Mouse (Mus musculus): ENCODE measurements around the gene Ccm2l. TPM values are rescaled to one million over a fixed set of nuclear protein-coding genes. Genes with fewer than 3 reads are reported as not detected.

Ccm2l gene
- polyA plus RNA-seq, 1 experiment from 2014 or later, result 0.89 TPM

DNA sequence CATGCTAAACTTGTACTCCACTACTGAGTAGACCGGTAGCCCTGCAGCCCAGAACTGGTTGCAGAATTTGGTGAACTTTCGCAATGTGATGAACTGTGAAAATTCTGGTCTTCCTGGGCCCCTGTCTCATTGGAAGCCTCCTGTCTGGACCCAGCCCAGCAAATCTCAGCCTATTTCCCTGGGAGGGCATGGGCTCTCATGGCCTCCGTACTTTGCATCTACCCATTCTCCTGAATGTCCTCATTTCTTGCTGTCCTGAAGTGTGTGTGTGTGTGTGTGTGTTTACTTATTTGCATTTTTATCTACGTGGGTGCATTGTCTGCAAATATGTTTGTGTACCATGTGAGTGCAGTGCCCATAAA is 15.8 kb upstream of the Ccm2l start:
- Histone ChIP-seq H3K9me3 (ENCODE audit: low read length) (no peaks in the 10 kb centered on the region), H3K4me2 (ENCODE audit: low read depth, low read length) (no peak overlapping the region), H3K27ac (ENCODE audit: low read depth) (no peak overlapping the region), H3K27me3 (ENCODE audit: insufficient read depth, low read length) (peaks cover 15% of the 10 kb centered on the region), H3K4me3 (ENCODE audit: low read depth, low read length) (no peak overlapping the region), H3K9ac (replicated peaks) (no peak overlapping the region), H3K36me3 (replicated peaks; ENCODE audit: insufficient read depth, low read length) (no peaks in the 10 kb centered on the region), H3K4me1 (ENCODE audit: insufficient read depth) (peaks cover 4% of the 10 kb centered on the region; the same call in 1 of the 2 replicates)
- 69% methylated on average over 4 of the region's 4 CpGs for WGBS (ENCODE audit: insufficient replicate concordance)
- TF ChIP-seq EP300 (IDR thresholded peaks at IDR 0.05; ENCODE audit: low read depth) (no peak), CTCF (IDR thresholded peaks at IDR 0.05; ENCODE audit: low read depth) (no peak)
- DNase-seq, result no peak
- ATAC-seq, result no peak

GRCm38 (mm10) chr2:153051095-153051494 is 14.7 kb upstream of the Ccm2l start:
- no peak overlapping the region for H3K4me2 ChIP-seq (ENCODE audit: low read depth, low read length)
- H3K36me3 ChIP-seq (replicated peaks; ENCODE audit: insufficient read depth, low read length), result no peaks in the 10 kb centered on the region
- ATAC-seq (no peak), DNase-seq (no peak)
- WGBS (ENCODE audit: insufficient replicate concordance), result 74% methylated on average over 6 of the region's 6 CpGs
- peaks cover 4% of the 10 kb centered on the region; the same call in 1 of the 2 replicates for H3K4me1 ChIP-seq (ENCODE audit: insufficient read depth)
- TF ChIP-seq EP300 (IDR thresholded peaks at IDR 0.05; ENCODE audit: low read depth) (no peak), CTCF (IDR thresholded peaks at IDR 0.05; ENCODE audit: low read depth) (no peak)
- H3K4me3 ChIP-seq (ENCODE audit: low read depth, low read length), result no peak overlapping the region
- no peaks in the 10 kb centered on the region for H3K9me3 ChIP-seq (ENCODE audit: low read length)
- H3K27ac ChIP-seq (ENCODE audit: low read depth), result no peak overlapping the region
- H3K9ac ChIP-seq (replicated peaks), result no peak overlapping the region
- H3K27me3 ChIP-seq (ENCODE audit: insufficient read depth, low read length), result peaks cover 15% of the 10 kb centered on the region

GRCm38 (mm10) chr2:153051537-153051936 is 14.2 kb upstream of the Ccm2l start:
- WGBS (ENCODE audit: insufficient replicate concordance), result 42% methylated on average over 9 of the region's 9 CpGs

DNA sequence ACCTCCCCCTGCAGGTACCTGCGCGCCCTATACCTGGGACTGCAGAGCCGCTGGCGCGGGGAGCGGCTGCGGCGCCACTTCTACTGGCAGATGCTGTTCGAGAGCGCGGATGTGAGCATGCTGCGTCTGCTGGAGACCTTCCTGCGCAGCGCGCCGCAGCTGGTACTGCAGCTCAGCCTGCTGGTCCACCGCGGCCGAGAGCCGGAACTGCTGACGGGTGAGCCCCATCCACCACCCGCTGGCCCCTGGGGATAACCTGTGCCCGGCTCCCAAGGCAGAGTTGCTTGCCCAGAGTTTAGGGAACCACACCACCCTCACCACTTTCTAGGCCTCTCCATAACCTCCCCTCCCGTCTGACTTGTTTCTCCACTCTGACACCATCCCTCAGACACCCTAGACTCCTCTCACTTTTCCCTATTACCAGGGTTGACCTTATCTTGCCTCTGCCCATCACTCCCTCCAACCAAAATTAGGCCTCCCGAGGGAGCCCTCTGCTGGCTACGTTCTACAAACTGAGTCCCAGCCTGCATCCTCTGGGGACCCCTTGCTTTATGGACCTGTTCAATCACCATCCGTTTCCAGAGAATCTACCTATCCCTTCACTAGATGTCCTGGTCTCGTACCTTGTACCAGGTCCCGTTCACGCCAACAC is 12.9 kb upstream of the Ccm2l start:
- Histone ChIP-seq H3K4me2 (ENCODE audit: low read depth, low read length) (peak overlapping the region; percentile 13; the same call in 1 of the 2 replicates), H3K4me3 (ENCODE audit: low read depth, low read length) (no peak overlapping the region), H3K9me3 (ENCODE audit: low read length) (no peaks in the 10 kb centered on the region), H3K27ac (ENCODE audit: low read depth) (no peak overlapping the region), H3K4me1 (ENCODE audit: insufficient read depth) (peaks cover 4% of the 10 kb centered on the region; the same call in 1 of the 2 replicates), H3K9ac (replicated peaks) (no peak overlapping the region), H3K36me3 (replicated peaks; ENCODE audit: insufficient read depth, low read length) (no peaks in the 10 kb centered on the region), H3K27me3 (ENCODE audit: insufficient read depth, low read length) (peaks cover 15% of the 10 kb centered on the region)
- TF ChIP-seq EP300 (IDR thresholded peaks at IDR 0.05; ENCODE audit: low read depth) (no peak), CTCF (IDR thresholded peaks at IDR 0.05; ENCODE audit: low read depth) (peak; percentile 10; the same call in 1 of the 2 replicates)
- 7% methylated on average over 29 of the region's 30 CpGs for WGBS (ENCODE audit: insufficient replicate concordance)
- DNase-seq (no peak), ATAC-seq (no peak)

More at GRCm38 (mm10) chr2:153051537-153051936, 14.2 kb upstream of the Ccm2l start:
- no peaks in the 10 kb centered on the region for H3K9me3 ChIP-seq (ENCODE audit: low read length)
- H3K27me3 ChIP-seq (ENCODE audit: insufficient read depth, low read length), result peaks cover 15% of the 10 kb centered on the region
- peaks cover 4% of the 10 kb centered on the region; the same call in 1 of the 2 replicates for H3K4me1 ChIP-seq (ENCODE audit: insufficient read depth)
- no peak overlapping the region for H3K9ac ChIP-seq (replicated peaks)
- TF ChIP-seq EP300 (IDR thresholded peaks at IDR 0.05; ENCODE audit: low read depth) (no peak), CTCF (IDR thresholded peaks at IDR 0.05; ENCODE audit: low read depth) (no peak)
- no peak overlapping the region for H3K4me3 ChIP-seq (ENCODE audit: low read depth, low read length)
- ATAC-seq (no peak), DNase-seq (no peak)
- no peak overlapping the region for H3K4me2 ChIP-seq (ENCODE audit: low read depth, low read length)
- H3K36me3 ChIP-seq (replicated peaks; ENCODE audit: insufficient read depth, low read length), result no peaks in the 10 kb centered on the region
- no peak overlapping the region for H3K27ac ChIP-seq (ENCODE audit: low read depth)

GRCm38 (mm10) chr2:153053896-153054295 is 11.9 kb upstream of the Ccm2l start:
- no peak overlapping the region for H3K4me3 ChIP-seq (ENCODE audit: low read depth, low read length)

DNA sequence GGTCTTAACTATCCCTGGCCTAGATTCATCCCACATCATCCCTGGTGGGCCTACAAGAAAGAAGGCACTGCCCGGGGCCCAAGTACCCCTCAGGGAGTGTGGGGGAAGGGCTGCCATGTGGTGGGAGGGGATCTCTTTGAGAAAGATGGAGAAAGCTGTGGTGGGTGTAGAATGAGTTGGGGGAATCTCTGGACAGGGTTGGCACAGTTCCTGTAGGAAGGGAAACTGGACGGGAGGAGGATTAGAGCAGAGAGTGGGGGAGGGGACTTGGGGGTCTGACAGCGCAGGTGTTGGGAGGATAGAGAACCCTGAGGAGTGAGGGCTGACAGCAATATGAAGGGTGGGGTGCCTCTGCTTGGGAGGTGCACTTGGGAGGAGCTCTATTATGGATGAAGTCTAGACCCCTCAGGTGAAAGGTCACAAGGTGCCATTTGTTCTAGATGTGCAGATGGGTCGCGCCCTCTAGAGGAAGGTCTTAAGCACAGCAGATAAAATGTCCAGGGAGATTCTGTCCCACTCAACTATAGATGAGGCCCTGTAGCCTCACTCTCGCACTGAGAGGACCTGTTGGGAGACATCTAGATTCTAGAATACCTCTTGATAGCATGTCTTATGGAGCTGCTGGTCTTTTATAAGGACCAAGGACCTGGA is 10.4 kb upstream of the Ccm2l start:
- H3K4me3 ChIP-seq (ENCODE audit: low read depth, low read length), result no peak overlapping the region
- H3K9me3 ChIP-seq (ENCODE audit: low read length), result no peaks in the 10 kb centered on the region
- no peak overlapping the region for H3K27ac ChIP-seq (ENCODE audit: low read depth)
- no peak overlapping the region for H3K4me2 ChIP-seq (ENCODE audit: low read depth, low read length)
- 46% methylated on average over 6 of the region's 6 CpGs for WGBS (ENCODE audit: insufficient replicate concordance)
- ATAC-seq (no peak), DNase-seq (no peak)
- H3K36me3 ChIP-seq (replicated peaks; ENCODE audit: insufficient read depth, low read length), result no peaks in the 10 kb centered on the region
- H3K4me1 ChIP-seq (ENCODE audit: insufficient read depth), result peaks cover 4% of the 10 kb centered on the region; the same call in 1 of the 2 replicates
- no peak overlapping the region for H3K9ac ChIP-seq (replicated peaks)
- TF ChIP-seq EP300 (IDR thresholded peaks at IDR 0.05; ENCODE audit: low read depth) (no peak), CTCF (IDR thresholded peaks at IDR 0.05; ENCODE audit: low read depth) (peak; percentile 46)
- peaks cover 15% of the 10 kb centered on the region for H3K27me3 ChIP-seq (ENCODE audit: insufficient read depth, low read length)

More at GRCm38 (mm10) chr2:153053896-153054295, 11.9 kb upstream of the Ccm2l start:
- no peak for TF ChIP-seq CTCF (IDR thresholded peaks at IDR 0.05; ENCODE audit: low read depth)
- TF ChIP-seq EP300 (IDR thresholded peaks at IDR 0.05; ENCODE audit: low read depth), result no peak
- H3K27me3 ChIP-seq (ENCODE audit: insufficient read depth, low read length), result peaks cover 15% of the 10 kb centered on the region
- no peak overlapping the region for H3K9ac ChIP-seq (replicated peaks)
- no peak overlapping the region for H3K27ac ChIP-seq (ENCODE audit: low read depth)
- 75% methylated on average over 8 of the region's 8 CpGs for WGBS (ENCODE audit: insufficient replicate concordance)
- H3K36me3 ChIP-seq (replicated peaks; ENCODE audit: insufficient read depth, low read length), result no peaks in the 10 kb centered on the region
- no peak for ATAC-seq
- H3K4me2 ChIP-seq (ENCODE audit: low read depth, low read length), result no peak overlapping the region
- H3K4me1 ChIP-seq (ENCODE audit: insufficient read depth), result peaks cover 4% of the 10 kb centered on the region; the same call in 1 of the 2 replicates
- H3K9me3 ChIP-seq (ENCODE audit: low read length), result no peaks in the 10 kb centered on the region
- DNase-seq, result no peak

All from liver, postnatal 0 days (tissue).